Mouse (Mus musculus) heart, adult 8-10 months (tissue): Measurements from ENCODE around the gene Rhpn2. TPM values are rescaled to one million over a fixed set of nuclear protein-coding genes. Genes with fewer than 3 reads are reported as not detected.

Experiments
- DNase-seq: peaks from one replicate; pipeline ENCODE4 v3.0.0; 2022; ENCODE audit warnings: low spot score
- total RNA-seq, 4 experiments: library from RNA; stranded (reverse); gene quantifications; 2 replicates each; pipeline ENCODE4 v1.2.4; 2022

Gene Rhpn2
- total RNA-seq, 4 experiments from 2014 or later = 4.3 to 4.8 (median 4.6) TPM

DNA sequence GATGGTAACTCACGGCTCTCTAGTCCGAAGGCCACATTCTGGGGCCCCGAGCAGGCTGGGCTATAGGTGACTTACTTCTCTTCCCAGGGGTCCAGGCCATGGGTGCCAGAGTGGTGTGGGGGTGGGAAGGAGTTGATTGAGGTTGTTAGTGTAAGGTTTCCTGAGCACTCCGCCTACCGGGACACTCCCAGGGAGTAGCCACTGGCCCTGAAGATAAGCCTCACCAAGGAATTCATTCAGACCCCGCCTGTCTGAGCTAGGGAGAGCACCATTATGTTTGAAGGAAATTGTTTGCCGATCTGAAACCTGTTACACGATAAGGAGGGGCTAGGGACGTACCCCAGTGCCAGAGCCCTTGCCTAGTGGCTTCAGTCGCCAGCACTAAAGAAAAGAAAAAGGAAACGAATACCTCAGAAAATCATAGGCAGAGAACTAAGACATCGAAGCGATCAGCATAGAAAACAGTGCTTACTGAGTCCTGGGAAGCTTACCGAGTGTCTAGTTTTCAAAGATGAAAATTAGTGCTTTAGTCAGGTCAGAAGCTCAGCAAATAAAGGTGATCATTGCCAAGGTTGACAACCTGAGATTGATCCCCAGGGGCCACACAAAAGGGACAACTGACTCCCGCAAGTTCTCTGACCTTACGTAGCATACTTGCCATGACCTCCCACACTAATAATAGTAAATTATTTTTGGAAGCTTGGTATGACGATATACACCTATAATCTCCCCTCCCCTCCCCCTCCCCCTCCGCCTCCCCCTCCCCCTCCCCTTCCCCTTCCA, 14.1 kb downstream of the Rhpn2 start:
- no peak for DNase-seq

DNA sequence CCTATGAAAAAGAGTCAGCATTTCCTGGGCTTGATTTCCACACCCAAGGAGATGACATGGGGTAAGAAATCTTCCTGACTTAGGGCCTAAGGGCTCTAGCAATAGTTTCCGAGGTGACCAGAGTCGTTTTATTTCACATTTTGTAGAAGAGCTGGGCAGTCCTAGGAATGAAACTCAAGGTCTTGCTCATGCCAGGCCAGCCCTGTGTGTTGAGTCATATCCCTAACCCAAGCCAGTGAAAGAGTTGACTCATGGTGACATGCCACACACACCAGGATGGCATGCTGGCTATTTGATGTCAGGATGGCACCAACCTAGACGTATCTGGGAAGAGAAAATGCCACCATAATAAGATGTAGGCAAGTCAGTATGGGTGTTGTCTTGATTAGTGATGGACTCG, 15.1 kb downstream of the Rhpn2 start:
- no peak for DNase-seq

GRCm38 (mm10) chr7:35349886-35350684, 16.1 kb downstream of the Rhpn2 start:
- DNase-seq = no peak

- DNase-seq = no peak
These were observed 17.2 kb downstream of the Rhpn2 start for GRCm38 (mm10) chr7:35351155-35351554.

- no peak for DNase-seq
These were observed 19.3 kb downstream of the Rhpn2 start for GRCm38 (mm10) chr7:35353306-35353705.

DNA sequence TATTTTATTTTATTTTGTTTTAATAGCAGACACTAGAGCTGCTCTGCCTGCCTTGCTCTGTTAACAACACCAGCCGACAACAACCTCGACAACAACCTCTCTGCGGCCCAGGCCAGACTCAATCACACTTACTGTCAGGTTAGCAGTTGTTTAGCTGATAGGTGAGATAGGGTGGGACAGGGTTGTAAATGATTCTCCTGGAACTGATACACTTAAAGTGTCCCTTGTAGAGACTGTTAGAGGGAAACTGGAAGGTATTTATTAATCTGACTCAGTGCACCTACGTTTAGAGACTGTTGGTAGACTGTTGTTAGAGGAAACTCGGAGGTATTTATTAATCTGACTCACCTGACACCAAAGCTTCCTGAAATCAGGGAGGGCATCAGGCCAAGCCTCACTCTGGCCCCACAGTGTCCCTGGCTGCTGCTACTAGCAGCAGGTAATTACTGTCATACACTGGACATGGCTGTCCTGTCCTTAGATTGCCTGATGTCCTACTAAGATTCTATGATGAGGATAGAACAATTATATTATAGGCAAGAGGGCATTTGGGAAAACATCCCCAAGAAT, 21.4 kb downstream of the Rhpn2 start:
- no peak for DNase-seq

DNA sequence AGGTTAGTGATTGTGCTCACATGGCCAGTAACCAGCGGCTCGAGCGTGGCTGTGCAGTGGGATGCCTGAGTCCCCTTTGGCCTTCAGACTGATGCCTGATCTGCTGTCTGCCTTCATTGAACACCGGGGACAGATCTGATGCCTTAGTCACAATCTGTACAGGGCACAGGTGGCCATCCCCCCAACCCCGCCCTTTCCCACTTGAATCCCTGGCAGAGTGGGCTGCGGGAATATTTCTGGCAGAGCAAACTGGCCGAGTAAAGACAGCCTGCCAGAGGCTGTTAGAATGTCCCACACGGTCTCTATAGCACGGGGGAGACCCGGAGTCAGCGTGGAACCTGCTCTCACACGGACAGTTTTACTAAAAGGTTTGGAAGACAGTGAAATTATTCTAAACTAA, 23.7 kb downstream of the Rhpn2 start:
- no peak for DNase-seq

DNA sequence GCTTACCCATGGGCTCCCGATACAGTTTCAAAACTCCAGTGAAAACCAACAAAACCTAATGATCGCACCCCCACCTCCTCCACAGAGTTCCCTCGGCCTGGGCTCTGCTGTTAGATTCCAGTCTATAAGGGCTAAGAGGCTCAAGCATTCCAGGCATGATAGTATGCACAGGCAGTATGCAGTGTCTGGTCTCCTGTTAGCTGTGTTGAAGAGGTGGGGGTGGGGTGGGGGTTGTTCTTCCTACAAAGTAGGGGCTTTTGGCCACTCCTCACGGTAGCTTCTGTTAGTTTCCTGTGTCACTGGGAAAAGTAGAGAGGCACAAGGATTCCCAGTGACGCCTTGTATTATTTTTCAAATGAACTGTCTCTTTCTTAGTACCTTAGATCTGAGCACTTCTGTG, 28.3 kb downstream of the Rhpn2 start:
- no peak for DNase-seq

DNA sequence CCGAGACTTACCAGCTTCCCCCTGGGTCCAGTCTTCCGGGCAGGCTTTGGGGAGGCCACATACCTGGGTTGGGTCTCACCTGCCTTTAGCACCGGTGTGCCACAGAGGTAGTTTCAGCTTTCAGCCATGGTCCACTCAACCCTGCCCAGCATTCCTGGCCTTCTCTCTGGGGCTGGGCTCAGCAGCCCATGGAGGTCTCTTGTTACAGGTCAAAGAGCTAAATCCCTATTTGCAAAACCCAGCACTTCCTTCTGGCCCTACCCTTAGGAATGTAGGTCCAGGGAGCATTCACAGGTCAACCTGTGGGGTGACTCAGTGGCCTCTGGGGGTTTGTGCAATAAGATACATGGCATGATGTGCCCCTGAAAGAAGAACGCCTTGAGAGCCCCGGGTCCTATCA, 28.9 kb downstream of the Rhpn2 start:
- DNase-seq = no peak

- DNase-seq = no peak
These were observed 31.4 kb downstream of the Rhpn2 start for GRCm38 (mm10) chr7:35365161-35365910.

- DNase-seq = no peak
These were observed 37.1 kb downstream of the Rhpn2 start for GRCm38 (mm10) chr7:35371096-35371495.

- no peak for DNase-seq
These were observed 38.6 kb downstream of the Rhpn2 start for GRCm38 (mm10) chr7:35372483-35373017.

DNA sequence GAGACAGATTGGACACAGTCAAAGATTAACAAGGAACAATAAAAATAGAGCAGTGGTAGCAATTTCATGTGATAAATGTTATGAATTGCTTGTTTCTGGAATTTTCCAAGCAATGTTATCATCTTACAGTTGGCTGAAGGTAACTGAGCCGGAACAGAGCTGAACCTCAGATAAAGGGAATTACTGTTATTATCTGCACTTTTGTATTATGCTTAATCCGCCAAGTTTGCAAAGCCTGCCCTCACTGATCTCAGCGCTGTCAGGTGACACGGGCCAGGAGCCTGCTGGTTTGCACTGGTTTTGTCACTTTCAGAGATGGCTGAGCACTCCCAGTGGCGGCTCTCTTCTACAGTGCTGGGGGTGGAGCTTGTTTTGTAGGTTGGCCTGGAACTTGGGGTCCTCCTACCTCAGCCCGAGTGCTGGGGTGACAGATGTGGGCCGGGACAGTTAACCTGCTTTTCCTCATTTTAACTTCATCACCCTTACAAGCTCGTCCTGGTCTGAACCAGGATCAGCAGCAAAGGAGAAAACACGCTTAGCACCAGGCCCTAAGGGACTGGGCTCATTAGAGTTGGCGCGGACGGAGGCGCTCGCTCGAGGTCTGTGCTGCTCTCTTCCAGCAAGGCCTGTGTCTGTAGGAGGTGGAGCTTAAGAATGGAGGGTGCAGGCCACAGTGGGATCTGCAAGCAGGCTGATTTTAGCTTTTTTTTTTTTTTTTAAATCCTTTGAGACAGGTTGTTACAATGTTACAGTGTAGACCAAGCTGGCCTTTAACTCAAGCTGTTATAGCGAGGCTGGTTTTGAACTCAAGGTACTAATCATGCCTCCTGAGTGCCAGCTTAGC, 39.4 kb downstream of the Rhpn2 start:
- DNase-seq = no peak

DNA sequence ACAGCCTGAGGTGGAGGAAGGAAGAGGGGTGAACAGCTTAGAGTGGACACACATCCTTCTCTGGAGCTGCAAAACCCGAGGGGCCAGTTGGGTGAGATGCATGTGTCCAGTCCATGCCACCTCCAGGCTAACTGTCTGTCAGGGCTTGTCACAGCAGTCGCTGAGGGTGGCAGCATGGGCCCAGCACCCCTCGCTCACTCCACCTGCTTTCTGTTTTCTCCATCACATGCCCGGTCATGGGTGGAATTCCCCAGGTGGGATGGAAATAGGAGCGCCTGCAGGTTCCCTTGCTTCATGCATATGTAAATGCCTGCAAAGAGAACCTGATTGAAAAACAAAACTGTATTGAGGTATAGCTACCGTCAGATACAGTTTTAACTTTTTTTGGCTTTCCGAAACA, 40.3 kb downstream of the Rhpn2 start:
- DNase-seq = no peak

GRCm38 (mm10) chr7:35376623-35377022, 42.7 kb downstream of the Rhpn2 start:
- DNase-seq = no peak

DNA sequence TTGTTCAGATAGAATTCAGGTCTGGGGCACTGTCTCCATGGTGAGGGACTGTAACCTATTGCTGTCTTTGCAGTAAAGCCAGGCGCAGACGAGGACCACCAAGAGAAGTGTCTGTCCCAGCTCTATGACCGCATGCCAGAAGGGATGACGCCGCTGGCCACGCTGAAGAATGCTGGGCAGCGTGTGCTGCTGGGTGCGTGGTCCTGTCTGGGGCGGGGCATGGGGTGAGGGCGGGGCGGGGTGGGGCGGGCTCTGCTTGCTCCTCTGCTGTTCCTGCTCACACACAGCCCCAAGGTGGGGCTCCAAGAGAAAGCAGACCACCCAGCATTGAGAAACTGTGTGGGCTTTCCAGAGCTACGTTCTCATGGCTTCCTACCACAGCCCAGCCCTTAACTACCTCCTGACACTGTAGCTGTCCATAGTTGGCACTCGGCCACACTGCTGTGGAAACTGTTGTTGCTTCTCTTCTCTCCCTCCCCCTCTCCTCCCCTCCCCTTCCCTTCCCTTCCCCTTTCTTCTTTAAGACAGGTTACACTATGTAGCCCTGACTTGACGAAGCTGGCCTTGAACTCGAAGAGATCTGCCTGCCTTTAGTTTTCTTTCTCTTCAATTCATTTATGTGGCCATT, 45.6 kb downstream of the Rhpn2 start:
- DNase-seq = no peak

DNA sequence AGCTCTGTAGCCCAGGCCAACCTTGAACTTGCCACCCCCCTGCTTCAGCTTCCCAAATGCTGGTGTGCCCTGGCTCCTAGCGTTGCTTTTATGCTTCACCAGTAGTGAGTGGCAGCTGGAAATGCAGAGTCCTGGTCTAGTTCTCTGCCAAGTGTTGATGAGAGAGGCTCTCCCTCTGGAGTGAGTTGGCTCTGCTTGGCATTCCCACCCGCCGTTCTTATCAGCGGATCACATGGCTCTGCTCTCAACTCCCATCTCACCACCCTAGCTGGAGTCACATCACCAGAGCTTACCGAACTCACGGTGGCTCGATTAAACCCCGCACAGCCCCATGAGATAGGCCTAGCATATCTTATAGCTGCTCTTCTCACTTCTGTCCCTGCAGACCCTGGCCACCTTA, 46.4 kb downstream of the Rhpn2 start:
- DNase-seq = peak; percentile 42

GRCm38 (mm10) chr7:35381861-35382260, 47.9 kb downstream of the Rhpn2 start:
- DNase-seq = no peak

DNA sequence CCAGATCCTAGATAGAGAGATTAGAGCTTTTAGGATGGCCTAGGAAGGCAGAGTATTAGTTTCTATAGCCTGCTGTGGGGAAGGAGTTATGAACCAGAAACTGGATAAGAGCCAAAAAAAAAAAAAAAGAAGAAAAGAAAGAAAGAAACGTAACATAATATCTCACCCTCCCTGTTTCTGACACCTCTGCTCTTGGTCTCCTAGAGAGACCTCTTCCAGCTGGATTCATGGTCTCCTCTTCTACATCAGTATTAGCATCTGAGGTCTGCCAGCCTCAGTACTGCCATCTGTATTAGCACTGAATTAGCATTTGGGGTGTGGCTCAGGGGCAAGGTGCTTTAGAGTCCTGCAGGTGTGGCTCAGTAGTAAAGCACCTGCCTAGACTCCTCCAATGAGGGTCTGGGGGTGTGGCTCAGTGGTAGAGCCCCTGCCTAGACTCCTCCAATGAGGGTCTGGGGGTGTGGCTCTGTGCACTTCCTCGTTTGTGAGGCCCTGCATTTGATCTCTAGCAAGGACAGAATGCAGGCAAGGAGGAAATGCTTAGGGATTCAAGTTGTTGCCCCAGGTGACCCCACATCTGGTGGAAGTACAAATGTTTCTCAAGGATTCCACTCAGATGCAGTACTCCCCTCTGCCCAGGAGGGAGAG, 48.9 kb downstream of the Rhpn2 start:
- no peak for DNase-seq

DNA sequence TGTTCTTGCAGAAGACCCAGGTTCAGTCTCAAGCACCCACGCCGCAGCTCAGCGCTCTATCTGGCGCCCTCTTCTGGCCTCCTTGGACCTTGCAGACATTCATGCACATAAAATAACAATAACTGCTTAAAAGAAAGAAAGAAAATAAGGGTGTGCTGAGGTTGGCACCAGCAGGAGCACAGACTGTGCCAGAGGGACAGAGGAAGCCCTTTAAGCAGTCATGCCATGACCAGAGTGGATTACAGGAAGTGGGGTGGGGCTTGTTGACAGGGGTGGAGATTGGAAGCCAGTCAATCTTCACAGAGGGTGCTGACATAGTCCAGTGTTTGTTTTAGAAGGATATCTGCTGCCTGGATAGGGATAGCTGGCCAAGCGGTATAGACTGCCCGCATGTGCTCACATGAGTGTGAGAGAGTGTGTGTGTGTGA, 52.6 kb downstream of the Rhpn2 start:
- peak; percentile 4 for DNase-seq
